Mouse (Mus musculus) megakaryocyte, embryonic 14.5 days (primary cell): ENCODE measurements around the gene Usp22.

Experiments used
- FLI1 ChIP-seq: IDR thresholded peaks from 2 replicates; pipeline ENCODE4 v1.6.1; 2012; ENCODE audit warnings: low read length, inconsistent platforms, mixed read lengths
- GATA1 ChIP-seq: IDR thresholded peaks from 3 replicates; pipeline ENCODE4 v1.6.1; 2012; ENCODE audit warnings: mixed read lengths, low read length, inconsistent platforms, borderline replicate concordance

DNA sequence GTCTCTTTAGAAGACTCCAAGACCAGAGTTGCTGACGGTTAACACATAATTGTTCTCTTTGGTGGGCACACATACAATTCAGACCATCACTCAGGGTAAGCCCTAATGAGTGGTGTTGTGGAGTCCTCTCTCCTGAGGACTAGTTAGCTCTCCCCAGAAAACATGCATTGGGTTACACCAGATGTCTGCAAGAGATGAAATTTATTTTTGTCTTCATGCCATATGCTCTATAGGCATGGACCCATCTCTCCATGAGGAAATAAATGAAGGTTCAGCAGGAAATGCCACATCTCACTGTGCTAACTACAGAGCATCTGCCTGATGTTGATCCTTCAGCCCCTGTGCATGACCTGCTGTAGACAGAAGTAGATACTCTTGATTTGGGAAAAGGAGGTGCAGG is 47.2 kb upstream of the Usp22 start:
- TF ChIP-seq FLI1 (no peak), GATA1 (no peak)
